Mouse (Mus musculus) cerebellum, adult 2 months (tissue): ENCODE data around the gene Cabp7.

Experiments used
- CTCF ChIP-seq: fragments of 200-500 bp; IDR thresholded peaks from 2 replicates; pipeline ENCODE4 v1.5.1; 2011; ENCODE audit warnings: low read depth, mild to moderate bottlenecking, control low read depth, low read length, moderate library complexity, borderline replicate concordance; ENCODE audit not compliant: insufficient read depth
- POLR2A ChIP-seq: fragments of 200-500 bp; IDR thresholded peaks from 2 replicates; pipeline ENCODE4 v1.6.1; 2011; ENCODE audit warnings: low read length, control low read depth, borderline replicate concordance; ENCODE audit not compliant: insufficient read depth

DNA sequence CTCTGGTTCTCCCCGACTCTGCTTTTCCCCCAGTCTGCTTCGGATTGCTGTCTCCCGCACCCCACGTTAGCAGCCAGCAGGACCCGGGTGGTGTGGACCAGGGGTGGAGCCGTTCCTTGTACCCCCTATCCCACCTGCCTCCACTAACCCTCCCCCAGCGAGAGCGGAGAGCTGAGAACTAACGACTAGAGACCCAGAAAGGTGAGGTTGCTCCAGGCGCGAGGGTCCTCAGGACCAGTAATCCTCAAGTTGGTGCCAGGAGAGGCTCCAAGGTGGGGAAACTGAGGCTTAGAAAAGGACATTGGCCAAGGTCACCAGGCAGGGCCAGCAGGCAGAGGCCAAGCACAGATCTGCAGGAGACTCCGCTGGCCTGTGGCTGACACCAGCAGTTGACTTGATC is 707 bp upstream of the Cabp7 start:
- TF ChIP-seq CTCF (no peak), POLR2A (no peak)
